Comparison of ENCODE assay signal across 8 mouse cellular contexts in genomic region chr1:161195541-161196351, GRCm38 (mm10). TPM values are rescaled to one million over a fixed set of nuclear protein-coding genes. Genes with fewer than 3 reads are reported as not detected.
DNase-seq lines count a peak whose midpoint lies in the region; ATAC-seq and TF ChIP-seq lines count a peak whose summit lies in the region.

No protein-coding gene starts in this region.

- under 1% methylated on average over 16 of the region's 16 CpGs for WGBS in heart, embryonic 12.5 days
- under 1% methylated on average over 16 of the region's 16 CpGs for WGBS in kidney, embryonic 16.5 days

- no peaks in the 10 kb centered on the region for H3K36me3 ChIP-seq in E14TG2a.4 (ENCODE audit: insufficient read depth, low read length)
- H3K36me3 ChIP-seq in heart, embryonic 12.5 days, result no peaks in the 10 kb centered on the region
- no peaks in the 10 kb centered on the region for H3K36me3 ChIP-seq in kidney, embryonic 16.5 days (ENCODE audit: insufficient read depth, low read length)
- no peaks in the 10 kb centered on the region for H3K36me3 ChIP-seq in splenic B cell, adult 2 months (ENCODE audit: control insufficient read depth, insufficient read depth, low read length, poor library complexity, severe bottlenecking)

- H3K4me3 ChIP-seq in E14TG2a.4 (replicated peaks; ENCODE audit: low read length), result peak overlapping the region; percentile 70
- peak overlapping the region; percentile 52 for H3K4me3 ChIP-seq in heart, embryonic 12.5 days
- H3K4me3 ChIP-seq in kidney, embryonic 16.5 days (ENCODE audit: low read length), result peak overlapping the region; percentile 45

- peak overlapping the region; percentile 53 for H3K9ac ChIP-seq in heart, embryonic 12.5 days
- peak overlapping the region; percentile 55 for H3K9ac ChIP-seq in kidney, embryonic 16.5 days (replicated peaks; ENCODE audit: low read length)

- H3K4me2 ChIP-seq in heart, embryonic 12.5 days, result peak overlapping the region; percentile 65
- peak overlapping the region; percentile 59 for H3K4me2 ChIP-seq in kidney, embryonic 16.5 days (replicated peaks; ENCODE audit: low read depth, low read length)

- H3K9me3 ChIP-seq in E14TG2a.4 (ENCODE audit: low read length), result peaks cover 2% of the 10 kb centered on the region; the same call in 1 of the 2 replicates
- no peaks in the 10 kb centered on the region for H3K9me3 ChIP-seq in heart, embryonic 12.5 days (replicated peaks)
- no peaks in the 10 kb centered on the region for H3K9me3 ChIP-seq in kidney, embryonic 16.5 days (ENCODE audit: low read length)

- H3K27me3 ChIP-seq in E14TG2a.4 (ENCODE audit: insufficient read depth, low read length), result no peaks in the 10 kb centered on the region
- 0 out of 2 replicates have a peak, but pooled peaks cover 4% of the 10 kb centered on the region for H3K27me3 ChIP-seq in heart, embryonic 12.5 days (replicated peaks)
- H3K27me3 ChIP-seq in kidney, embryonic 16.5 days (ENCODE audit: insufficient read depth, low read length), result peaks cover 2% of the 10 kb centered on the region; the same call in 1 of the 2 replicates
- H3K27me3 ChIP-seq in splenic B cell, adult 2 months (ENCODE audit: control insufficient read depth, insufficient read depth, low read length, poor library complexity, severe bottlenecking), result no peaks in the 10 kb centered on the region

- peak; percentile 71 for TF ChIP-seq CTCF in E14TG2a.4 (conservative IDR thresholded peaks at IDR 0.05; ENCODE audit: low read length)

- peak overlapping the region; percentile 4; the same call in 1 of the 2 replicates for H3K27ac ChIP-seq in heart, embryonic 12.5 days (ENCODE audit: poor library complexity, severe bottlenecking)
- H3K27ac ChIP-seq in kidney, embryonic 16.5 days (ENCODE audit: low read length), result 0 out of 2 replicates have a peak overlapping the region, but pooled peaks have one; percentile 2

- ATAC-seq in heart, embryonic 12.5 days (ENCODE audit: insufficient number of reproducible peaks, low FRiP score), result peak; percentile 94
- peak; percentile 98 for ATAC-seq in kidney, embryonic 16.5 days (ENCODE audit: low FRiP score, low TSS enrichment)
- ATAC-seq in monocyte, adult 5-6 weeks (replicated peaks; ENCODE audit: insufficient number of reproducible peaks, low FRiP score, low TSS enrichment, poor library complexity, severe bottlenecking), result peak; percentile 64

- 0 out of 2 replicates have a peak, but pooled peaks cover 3% of the 10 kb centered on the region for H3K4me1 ChIP-seq in E14TG2a.4 (replicated peaks; ENCODE audit: low read depth, low read length)
- peaks cover 4% of the 10 kb centered on the region for H3K4me1 ChIP-seq in heart, embryonic 12.5 days (replicated peaks)
- peaks cover 4% of the 10 kb centered on the region; the same call in 1 of the 2 replicates for H3K4me1 ChIP-seq in kidney, embryonic 16.5 days (ENCODE audit: insufficient read depth, low read length)

- peak; percentile 60 for DNase-seq in c-Kit-negative CD71-positive TER-119-positive erythroid progenitor cells, embryonic 14.5 days (ENCODE audit: low read depth, low spot score)
- peak; percentile 23 for DNase-seq in fat pad, adult 2 months (ENCODE audit: extremely low read depth, low read depth, low spot score)
- peak; percentile 79 for DNase-seq in liver
- DNase-seq in splenic B cell, adult 2 months (ENCODE audit: low read depth, low spot score), result peak; percentile 71

RNA-seq across cellular contexts. Expression of gene Tex50, which starts 36.6 kb away (rescaled TPM):
- 0.15 TPM in 1 of 2 replicates, not detected in the other for polyA plus RNA-seq in heart, embryonic 12.5 days (2016; fragmentation: Nextera tagmentation; extraction: Ambion mirVana)
- polyA plus RNA-seq in kidney, embryonic 16.5 days (2015; fragmentation: Nextera tagmentation; extraction: Ambion mirVana), result 0.35 and 0.62 TPM in 2 replicates
- total RNA-seq in monocyte, adult 5-6 weeks (2017), result 2.5 TPM in 1 of 3 replicates, not detected in the others

RNA-seq across cellular contexts. Expression of gene Ankrd45, which starts 53.3 kb away (rescaled TPM):
- 3.4 and 4.0 TPM in 2 replicates for polyA plus RNA-seq in heart, embryonic 12.5 days (2016; fragmentation: Nextera tagmentation; extraction: Ambion mirVana)
- 4.9 and 5.3 TPM in 2 replicates for polyA plus RNA-seq in kidney, embryonic 16.5 days (2015; fragmentation: Nextera tagmentation; extraction: Ambion mirVana)
- not detected in 3 replicates for total RNA-seq in monocyte, adult 5-6 weeks (2017)

RNA-seq across cellular contexts. Expression of gene Prdx6, which starts 55.3 kb away (rescaled TPM):
- polyA plus RNA-seq in heart, embryonic 12.5 days (2016; fragmentation: Nextera tagmentation; extraction: Ambion mirVana), result 391 and 403 TPM in 2 replicates
- 485 and 505 TPM in 2 replicates for polyA plus RNA-seq in kidney, embryonic 16.5 days (2015; fragmentation: Nextera tagmentation; extraction: Ambion mirVana)
- 147 to 194 TPM (median 189 TPM) in 3 replicates for total RNA-seq in monocyte, adult 5-6 weeks (2017)

Comparison
In these comparisons a context has a peak if more than half of its experiments do, and no peak if none do; other contexts are left out.
1. Peak in every context shown above with its lines: DNase-seq, ATAC-seq, H3K4me3 ChIP-seq and H3K27ac ChIP-seq.
2. DNase-seq: peak in every context shown above with its lines; median percentile 79 in liver; 71 in splenic B cell, adult 2 months; 60 in c-Kit-negative CD71-positive TER-119-positive erythroid progenitor cells, embryonic 14.5 days; 23 in fat pad, adult 2 months.